In the genomic region with DNA sequence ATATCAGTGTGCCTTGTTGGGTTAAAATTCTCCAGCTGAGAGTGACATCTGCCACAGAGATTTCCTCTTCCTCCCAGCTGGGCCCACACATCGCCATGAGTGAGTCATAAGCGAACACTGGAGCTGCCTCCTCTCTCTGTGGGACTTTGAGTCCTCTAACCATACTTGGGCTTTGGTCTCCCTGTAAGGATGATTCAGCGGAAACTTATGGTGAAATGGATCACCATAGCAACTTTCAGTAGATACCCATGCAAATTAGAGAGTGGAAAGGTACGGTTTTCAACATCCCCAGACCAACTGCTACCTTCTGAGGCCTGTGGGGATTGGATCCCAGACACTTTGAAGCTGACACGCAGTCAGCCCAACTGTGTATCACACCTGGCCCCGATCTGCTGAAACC, we compare ENCODE assay signal across 17 mouse cellular contexts. TPM values are rescaled to one million over a fixed set of nuclear protein-coding genes. Genes with fewer than 3 reads are reported as not detected.
DNase-seq lines count a peak whose midpoint lies in the region; ATAC-seq lines count a peak whose summit lies in the region.
"Had no signal": no experiment of that assay in that cellular context is flagged by ENCODE, and none has a peak within 500 bp of the region (broad histone marks: within the 10 kb centered on the region; RNA-seq: fewer than 3 reads in every experiment).

No protein-coding gene starts in this region.

- peak; percentile 97 for ATAC-seq in frontal cortex, adult (ENCODE audit: low TSS enrichment)
- ATAC-seq in inflammation-experienced regulatory T-cells, adult 6 months = peak; percentile 77
- ATAC-seq: forebrain, embryonic 13.5 days; midbrain, embryonic 16.5 days had no signal

- no peak for DNase-seq in frontal cortex, postnatal 10 days (ENCODE audit: low spot score in 2 of 2)
- DNase-seq in right cerebral cortex, adult 2 months (ENCODE audit: low spot score in 2 of 2) = peak; percentile 37
- DNase-seq in right cerebral cortex, postnatal 4 days = no peak
- no peak for DNase-seq in neural tube, embryonic 10.5 days (ENCODE audit: extremely low spot score, low spot score)
- DNase-seq in ovary, adult 18-20 months (ENCODE audit: low spot score) = no peak
- DNase-seq in spleen, postnatal 10 days (ENCODE audit: low spot score in 2 of 2) = no peak
- DNase-seq: adrenal gland, adult 2 months; cerebellum, adult 9-10 months; embryo, embryonic 11 days; gastrocnemius, adult 2 months; heart, adult 18-20 months; liver, embryonic 13.5 days; thymus, adult 2 months had no signal

RNA-seq across cellular contexts. Expression of a gene that starts 35.1 kb away (rescaled TPM):
- 100 to 1,000 TPM; 109 to 129 (median 126) TPM for polyA plus RNA-seq in inflammation-experienced regulatory T-cells, adult 6 months (2017; shearing (Covaris generic))

Comparison
In these comparisons a context has a peak if more than half of its experiments do, and no peak if none do; other contexts are left out.
1. DNase-seq: peak in right cerebral cortex, adult 2 months (2 of 2); none in frontal cortex, postnatal 10 days (0 of 2), right cerebral cortex, postnatal 4 days (single experiment), neural tube, embryonic 10.5 days (single experiment), ovary, adult 18-20 months (single experiment) and spleen, postnatal 10 days (0 of 2).